Mouse (Mus musculus) 3T3-L1 (cell line): ENCODE measurements around the gene Ccdc34.

Experiments used
- DNase-seq: peaks from one replicate; pipeline ENCODE4 v3.0.0-alpha.2; 2015; ENCODE audit warnings: low read depth, low spot score

The Ccdc34 gene

GRCm38 (mm10) chr2:110179669-110180315, 162.2 kb downstream of the Ccdc34 start:
- no peak for DNase-seq

GRCm38 (mm10) chr2:110180316-110180670, 162.7 kb downstream of the Ccdc34 start:
- DNase-seq = no peak

DNA sequence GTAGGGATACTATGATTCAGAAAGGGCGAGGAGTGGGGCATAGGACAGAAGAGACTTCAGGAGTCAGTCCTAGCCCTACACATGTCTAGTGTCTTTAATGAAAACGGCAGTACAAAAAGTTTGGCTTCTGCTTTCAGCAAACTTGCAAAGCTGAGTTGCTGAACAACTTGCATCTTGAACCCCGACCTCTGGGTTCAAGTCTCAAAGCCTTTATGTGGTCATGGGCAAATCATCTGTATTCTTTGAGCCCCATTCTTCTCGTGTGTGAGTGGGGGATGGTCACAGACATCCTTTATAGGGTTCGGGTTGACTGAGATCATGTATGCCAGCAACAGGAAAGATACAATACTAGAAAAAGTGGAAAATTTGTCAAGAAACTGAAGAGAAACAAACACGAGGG, 164.0 kb downstream of the Ccdc34 start:
- DNase-seq = no peak

DNA sequence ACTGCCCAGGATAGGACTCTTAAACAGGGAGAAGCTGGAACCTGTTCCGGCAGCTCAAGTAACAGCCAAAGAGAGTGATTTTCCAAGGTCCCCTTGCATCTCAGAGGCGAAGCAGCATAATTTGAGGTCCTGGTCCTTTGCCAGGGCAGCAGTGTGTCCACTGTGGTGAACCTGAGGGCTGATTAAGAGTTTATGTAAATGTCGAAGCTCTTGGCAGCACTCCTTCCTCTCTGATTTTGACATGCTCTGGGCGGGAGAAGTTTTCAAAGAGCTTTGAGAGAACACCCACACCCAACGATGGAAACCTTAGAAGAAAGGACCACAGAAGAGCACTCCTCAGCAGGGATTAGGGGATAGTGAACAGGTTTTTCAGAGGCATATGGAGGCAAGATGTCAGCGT, 164.6 kb downstream of the Ccdc34 start:
- no peak for DNase-seq

DNA sequence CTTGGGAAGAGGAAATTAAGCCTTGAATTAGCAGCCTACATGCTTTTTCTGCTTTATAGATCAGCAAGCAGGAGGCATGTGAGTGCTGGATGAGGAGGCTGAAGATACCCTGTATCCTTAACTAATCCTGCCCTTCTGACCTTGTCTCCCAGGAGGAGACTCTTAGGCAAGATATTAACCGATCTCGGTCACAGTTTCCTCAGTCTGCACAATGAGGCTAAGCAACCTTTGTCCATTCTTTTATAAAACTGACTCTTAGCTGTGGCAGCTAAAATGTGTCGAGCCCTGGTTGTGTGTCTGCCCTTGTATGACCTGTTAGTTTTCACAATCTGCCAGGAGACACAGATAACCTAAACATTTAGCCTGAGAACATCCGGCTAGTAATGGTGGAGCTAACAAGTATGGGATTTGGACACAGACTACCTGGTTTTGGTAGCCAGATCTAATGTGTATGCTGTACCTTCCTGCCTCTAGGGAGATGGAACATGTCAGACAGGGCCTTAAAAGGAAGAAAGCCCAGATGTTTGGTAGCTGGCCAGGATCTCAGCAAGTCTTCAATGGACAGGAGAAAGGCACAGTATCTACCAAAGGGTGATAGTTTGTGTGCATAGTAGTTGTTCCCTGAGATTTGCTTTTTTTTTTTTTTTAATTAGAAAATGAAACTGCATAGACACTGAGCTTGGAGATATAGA, 165.3 kb downstream of the Ccdc34 start:
- peak; percentile 51 for DNase-seq

DNA sequence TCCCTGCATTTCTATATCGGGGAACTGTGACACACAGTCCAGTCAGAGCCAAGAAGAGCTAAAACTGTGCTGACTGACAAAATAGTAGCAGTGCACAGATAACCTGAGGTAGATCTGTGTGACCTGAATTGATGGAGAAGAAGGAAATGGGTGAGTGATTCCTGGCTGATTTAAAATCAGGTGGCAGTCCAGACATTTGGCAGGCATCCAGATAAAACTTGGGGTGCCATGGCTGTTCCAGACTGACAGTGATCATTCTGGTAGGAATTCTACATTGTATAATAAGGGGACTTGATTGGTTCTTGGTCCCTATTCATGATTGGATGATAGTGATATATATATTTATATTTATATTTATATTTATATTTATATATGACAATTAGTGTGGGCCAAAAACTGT, 166.5 kb downstream of the Ccdc34 start:
- no peak for DNase-seq

GRCm38 (mm10) chr2:110186427-110186980, 168.9 kb downstream of the Ccdc34 start:
- peak; percentile 99 for DNase-seq

DNA sequence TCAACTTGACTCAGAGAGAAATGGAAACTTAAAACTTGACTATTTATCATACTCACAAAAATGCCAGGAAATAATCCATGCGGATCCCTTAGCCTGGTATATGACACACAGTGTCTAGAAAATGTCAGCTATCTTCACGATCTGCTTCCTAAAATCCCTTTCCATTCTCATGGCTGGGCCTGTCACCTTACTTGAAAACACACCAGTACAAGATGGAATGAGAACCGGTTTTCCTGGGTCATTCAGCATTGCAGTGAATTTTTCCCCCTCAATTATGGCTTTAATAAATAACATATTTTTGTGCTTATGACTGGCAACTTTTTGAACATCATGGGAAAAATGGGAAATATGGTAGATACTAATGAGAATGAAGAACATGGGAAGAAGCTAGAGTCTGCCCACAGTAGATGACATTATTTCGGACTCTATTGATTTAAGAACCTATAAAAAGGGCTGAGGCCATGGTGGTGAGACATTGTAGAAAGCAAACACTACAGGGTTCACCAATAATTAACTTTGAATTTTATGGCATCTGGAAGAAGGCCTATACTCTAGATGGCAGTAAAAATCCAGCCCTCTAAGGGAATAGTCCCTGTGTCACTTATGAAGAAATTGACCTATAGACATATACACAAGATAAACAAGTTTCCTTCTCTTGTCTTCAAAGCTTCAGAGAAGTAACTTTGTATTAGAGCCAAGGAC, 171.2 kb downstream of the Ccdc34 start:
- DNase-seq = no peak

DNA sequence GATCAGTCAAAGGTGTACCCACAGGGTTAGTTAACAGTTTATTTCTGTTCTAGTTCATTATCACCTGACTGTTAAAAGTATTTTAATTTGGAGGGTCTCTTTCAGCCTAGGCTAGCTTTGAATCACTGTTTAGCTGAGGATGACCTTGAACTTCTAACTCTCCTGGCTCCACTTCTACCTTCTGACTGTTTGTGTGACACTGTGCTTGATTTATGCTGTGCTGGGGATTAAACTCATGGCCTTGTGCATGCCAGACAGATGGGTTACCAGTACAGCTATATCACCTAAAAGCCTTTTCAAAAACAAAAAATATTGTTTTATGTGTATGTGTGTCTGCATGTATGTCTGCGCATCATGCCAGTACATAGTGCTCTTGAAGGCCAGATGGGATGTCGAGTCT, 172.8 kb downstream of the Ccdc34 start:
- DNase-seq = no peak

GRCm38 (mm10) chr2:110191186-110191690, 173.6 kb downstream of the Ccdc34 start:
- no peak for DNase-seq

DNA sequence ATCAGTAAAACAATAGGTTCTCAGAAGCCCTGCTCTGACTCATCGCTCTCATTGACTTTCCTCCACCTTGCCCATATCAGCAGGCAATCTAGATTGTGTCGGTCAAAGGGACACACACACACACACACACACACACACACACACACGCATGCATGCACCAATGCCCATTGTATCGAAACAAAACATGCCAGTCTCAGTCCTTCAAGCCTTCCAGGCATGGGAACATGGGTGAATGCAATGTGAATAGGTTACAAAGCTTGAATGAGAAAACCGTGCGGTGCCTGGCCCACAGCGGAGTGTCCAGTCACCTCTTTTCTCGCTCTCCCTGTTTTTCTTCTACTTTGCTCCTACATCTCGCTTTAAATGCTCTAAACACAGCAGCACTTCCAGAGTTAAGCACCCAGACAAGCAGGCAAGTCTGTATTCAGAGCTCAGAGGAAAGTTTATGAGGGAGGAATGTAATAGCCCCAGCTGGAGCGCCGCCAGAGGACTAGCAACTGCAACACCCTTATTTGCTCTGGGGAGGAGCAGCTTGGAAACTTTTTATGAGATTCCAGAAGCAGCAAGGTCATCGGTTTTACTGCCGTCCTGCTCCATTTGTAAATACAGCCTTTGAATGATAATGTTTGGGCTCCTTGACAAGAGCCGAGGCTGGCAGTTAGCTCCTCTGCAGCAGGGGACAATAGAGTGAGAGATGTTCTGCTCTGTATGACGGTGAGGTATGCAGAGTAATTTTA, 174.5 kb downstream of the Ccdc34 start:
- DNase-seq = peak; percentile 84

GRCm38 (mm10) chr2:110192702-110193312, 175.2 kb downstream of the Ccdc34 start:
- DNase-seq = no peak

DNA sequence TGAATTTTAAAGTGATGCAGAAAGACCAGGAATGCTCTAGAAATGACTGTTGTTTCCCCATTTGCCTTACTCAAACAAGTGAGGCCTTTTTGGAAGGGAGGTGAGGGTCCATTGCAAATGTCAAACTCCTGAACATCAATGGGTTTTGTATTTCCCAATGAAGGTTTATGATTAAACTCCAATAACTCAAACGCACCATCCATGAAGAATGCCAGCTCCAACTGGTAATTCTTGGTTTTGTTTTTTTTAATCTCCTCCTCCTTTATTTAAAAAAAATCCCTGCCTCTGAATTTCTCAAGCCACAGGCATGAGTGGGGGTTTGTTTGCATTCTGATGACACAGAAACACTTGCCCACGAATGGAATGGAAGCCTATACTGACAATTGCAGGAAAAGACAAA, 178.9 kb downstream of the Ccdc34 start:
- DNase-seq = no peak

DNA sequence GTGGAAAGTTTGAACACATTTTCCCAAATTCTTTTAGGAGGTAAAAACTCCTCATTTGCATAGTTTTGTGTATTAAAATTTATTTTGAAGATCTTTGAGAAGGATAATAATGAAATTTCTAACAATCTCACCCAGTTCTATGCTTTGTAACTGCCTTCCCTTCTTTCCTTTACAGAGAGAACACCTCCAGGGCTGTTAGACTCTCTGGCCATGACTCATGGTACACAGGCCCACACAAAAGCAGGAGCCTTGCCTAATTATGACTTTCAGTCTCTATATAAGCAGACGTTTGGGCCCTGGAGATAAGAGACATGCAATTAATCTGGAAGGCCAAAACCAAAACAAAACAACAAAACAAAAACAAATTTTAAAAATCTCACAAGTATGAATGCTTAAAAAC, 182.0 kb downstream of the Ccdc34 start:
- no peak for DNase-seq

DNA sequence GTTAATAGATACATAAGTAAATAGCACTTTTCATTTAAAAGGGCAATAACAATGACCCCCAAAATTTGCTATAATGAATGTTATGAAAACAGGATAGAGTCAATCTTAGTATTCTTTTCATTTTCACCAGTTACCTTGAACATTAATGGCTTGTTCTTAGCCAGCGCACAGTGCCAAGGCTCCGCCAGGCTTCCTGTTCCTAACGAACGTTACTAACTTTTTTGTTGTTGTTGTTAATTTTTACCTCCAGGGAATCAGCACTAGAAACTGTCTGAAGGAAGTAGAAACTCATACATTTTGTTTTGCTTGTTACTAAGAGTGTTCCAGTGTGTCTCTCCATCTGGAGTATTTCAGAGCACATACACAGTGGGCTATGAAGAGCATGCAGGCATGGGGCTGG, 184.2 kb downstream of the Ccdc34 start:
- DNase-seq = no peak

DNA sequence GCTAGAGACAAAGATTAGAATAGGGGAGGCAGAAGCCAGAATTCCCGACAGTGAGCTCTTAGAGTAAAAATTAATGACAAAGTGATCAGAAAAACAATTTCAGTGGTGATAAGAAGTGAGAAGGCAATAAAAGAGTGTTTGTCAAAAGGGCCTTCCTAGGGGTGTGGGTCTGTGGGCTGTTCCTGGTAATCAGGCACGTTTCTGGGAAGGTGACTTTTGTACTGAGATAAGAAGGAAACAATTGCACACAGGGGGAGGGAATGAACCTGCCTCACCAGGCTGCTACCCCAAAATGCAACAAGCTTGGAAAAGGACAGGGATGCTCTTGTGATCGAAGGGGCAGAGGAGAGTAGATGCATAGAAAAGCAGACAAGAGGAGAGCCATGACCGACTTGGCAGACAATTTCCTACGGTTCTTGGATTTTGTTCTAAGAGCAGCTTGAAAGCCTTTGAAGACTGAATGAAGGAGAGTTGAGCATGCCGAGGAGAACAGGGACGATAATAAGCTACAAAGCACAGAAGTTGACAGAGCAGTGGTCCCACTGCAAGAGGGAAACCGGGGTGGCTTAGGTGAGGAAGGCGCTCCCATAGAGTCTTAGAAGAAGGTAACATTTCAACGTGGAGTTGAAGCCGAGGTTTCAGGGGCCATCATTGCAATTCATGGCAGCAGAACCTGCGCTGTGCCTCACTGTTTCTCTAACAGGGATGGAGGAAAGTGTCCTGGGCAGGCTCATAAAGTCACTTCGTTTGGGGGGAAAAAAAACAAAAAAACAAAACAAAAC, 185.3 kb downstream of the Ccdc34 start:
- DNase-seq = no peak

GRCm38 (mm10) chr2:110204169-110204568, 186.6 kb downstream of the Ccdc34 start:
- DNase-seq = no peak

GRCm38 (mm10) chr2:110204705-110205318, 187.2 kb downstream of the Ccdc34 start:
- peak; percentile 90 for DNase-seq

DNA sequence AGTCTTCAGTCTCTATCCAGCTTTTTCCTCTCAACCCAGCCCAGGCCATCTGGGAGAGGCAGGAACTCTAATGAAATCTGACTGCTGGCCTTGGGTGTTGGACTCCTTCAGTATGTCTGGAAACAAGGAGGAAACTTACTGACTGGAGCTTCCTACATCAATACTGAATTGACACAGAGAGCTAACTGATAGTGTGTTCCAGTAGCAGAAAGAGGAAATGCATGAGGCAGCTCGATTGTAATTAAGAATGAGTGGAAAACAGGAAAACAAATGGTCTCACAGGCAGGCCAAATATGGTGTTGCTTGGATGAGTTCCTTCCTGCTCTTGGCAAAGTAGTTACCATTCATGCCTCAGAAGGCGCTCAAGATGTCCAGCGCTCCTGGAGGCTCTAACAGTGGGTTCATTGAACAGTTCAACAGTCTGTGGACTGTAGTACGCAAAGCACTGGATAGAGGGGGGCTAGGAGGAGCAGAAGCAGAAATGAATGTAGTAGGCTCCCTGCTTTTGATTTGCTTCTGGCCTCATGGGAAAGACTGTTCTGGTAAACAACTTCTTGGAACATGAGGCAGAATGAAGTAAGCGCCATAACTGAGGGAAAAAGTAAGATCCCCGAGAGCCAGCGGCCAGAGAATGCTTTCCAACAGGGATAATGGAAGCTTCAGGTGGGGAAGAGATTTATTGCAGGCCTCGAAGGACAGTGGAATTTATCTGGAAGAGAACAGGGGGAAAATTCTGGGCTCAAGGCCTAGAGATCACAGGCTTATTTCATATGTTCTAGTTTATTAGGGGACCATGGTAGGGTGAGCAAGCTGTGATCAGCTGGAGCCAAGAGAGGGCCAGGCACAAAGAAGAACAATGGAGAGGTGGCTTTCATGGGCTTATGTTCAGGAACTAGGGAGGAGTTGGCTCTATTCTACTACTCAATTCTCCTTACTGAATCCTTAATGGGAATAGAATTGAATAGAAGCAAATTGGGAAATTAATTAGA, 193.2 kb downstream of the Ccdc34 start:
- DNase-seq = no peak
